In genomic region chr13:34650371-34650770, GRCm38 (mm10) we compare ENCODE assay signal across 8 mouse cellular contexts. TPM values are rescaled to one million over a fixed set of nuclear protein-coding genes. Genes with fewer than 3 reads are reported as not detected.
DNase-seq lines count a peak whose midpoint lies in the region; ATAC-seq and TF ChIP-seq lines count a peak whose summit lies in the region.

No protein-coding gene starts in this region.

- peak overlapping the region; percentile 93 for H3K4me3 ChIP-seq in gastrocnemius, adult 2 months
- H3K4me3 ChIP-seq in embryonic facial prominence, embryonic 10.5 days, result peak overlapping the region; percentile 21; the same call in 1 of the 2 replicates
- H3K4me3 ChIP-seq in hindbrain, embryonic 15.5 days, result peak overlapping the region; percentile 47
- peak overlapping the region; percentile 69; the same call in 1 of the 2 replicates for H3K4me3 ChIP-seq in midbrain, embryonic 10.5 days

- H3K27ac ChIP-seq in gastrocnemius, adult 2 months, result peak overlapping the region; percentile 93
- H3K27ac ChIP-seq in embryonic facial prominence, embryonic 10.5 days (replicated peaks), result no peak overlapping the region
- no peak overlapping the region for H3K27ac ChIP-seq in hindbrain, embryonic 15.5 days (replicated peaks)
- no peak overlapping the region for H3K27ac ChIP-seq in midbrain, embryonic 10.5 days (replicated peaks)

- peaks cover 62% of the 10 kb centered on the region for H3K27me3 ChIP-seq in embryonic facial prominence, embryonic 10.5 days (replicated peaks; ENCODE audit: low read depth, poor library complexity, severe bottlenecking)
- H3K27me3 ChIP-seq in hindbrain, embryonic 15.5 days, result peaks cover 35% of the 10 kb centered on the region
- H3K27me3 ChIP-seq in midbrain, embryonic 10.5 days (ENCODE audit: low read depth, poor library complexity, severe bottlenecking), result peaks cover 86% of the 10 kb centered on the region

- intact Hi-C loops in gastrocnemius, adult 2 months (cut with DNase I), result loop anchor here (10.0 kb wide), 1 partner anchor 74 kb away; no protein-coding TSS in a partner anchor

- TF ChIP-seq CTCF in gastrocnemius, adult 2 months (IDR thresholded peaks at IDR 0.05), result no peak

- H3K4me2 ChIP-seq in hindbrain, embryonic 15.5 days, result peak overlapping the region; percentile 98

- DNase-seq in gastrocnemius, adult 2 months, result no peak
- DNase-seq in gastrocnemius, adult 18-20 months (ENCODE audit: low spot score), result no peak
- DNase-seq in embryonic facial prominence, embryonic 10.5 days (ENCODE audit: low spot score), result no peak
- no peak for DNase-seq in midbrain, embryonic 10.5 days (ENCODE audit: low spot score)
- no peak for DNase-seq in adrenal gland, postnatal 25 days
- DNase-seq in embryo, embryonic 11 days, result no peak
- DNase-seq in adrenal gland, adult (ENCODE audit: inconsistent age in 2 of 2, low spot score in 1 of 2), result no peak

- H3K36me3 ChIP-seq in embryonic facial prominence, embryonic 10.5 days (replicated peaks), result no peaks in the 10 kb centered on the region
- H3K36me3 ChIP-seq in hindbrain, embryonic 15.5 days, result no peaks in the 10 kb centered on the region
- no peaks in the 10 kb centered on the region for H3K36me3 ChIP-seq in midbrain, embryonic 10.5 days

- 43% methylated on average over 6 of the region's 6 CpGs for WGBS in embryonic facial prominence, embryonic 10.5 days
- 60% methylated on average over 6 of the region's 6 CpGs for WGBS in hindbrain, embryonic 15.5 days
- WGBS in midbrain, embryonic 10.5 days, result 62% methylated on average over 6 of the region's 6 CpGs

- H3K9ac ChIP-seq in hindbrain, embryonic 15.5 days, result no peak overlapping the region

- peaks cover 36% of the 10 kb centered on the region for H3K4me1 ChIP-seq in embryonic facial prominence, embryonic 10.5 days
- H3K4me1 ChIP-seq in hindbrain, embryonic 15.5 days (replicated peaks), result peaks cover 25% of the 10 kb centered on the region
- peaks cover 47% of the 10 kb centered on the region for H3K4me1 ChIP-seq in midbrain, embryonic 10.5 days

- H3K9me3 ChIP-seq in embryonic facial prominence, embryonic 10.5 days, result no peaks in the 10 kb centered on the region
- no peaks in the 10 kb centered on the region for H3K9me3 ChIP-seq in hindbrain, embryonic 15.5 days
- H3K9me3 ChIP-seq in midbrain, embryonic 10.5 days (replicated peaks), result no peaks in the 10 kb centered on the region

- ATAC-seq in hindbrain, embryonic 15.5 days (ENCODE audit: low FRiP score, low read depth), result no peak

RNA-seq across cellular contexts. Expression of gene Pxdc1, which starts 2.9 kb away (rescaled TPM):
- total RNA-seq in gastrocnemius, adult 2 months (2021), result 1 to 10 TPM; 3.6 to 8.6 TPM
- total RNA-seq in gastrocnemius, adult 18-20 months (2021), result 1 to 10 TPM; 4.6 to 7.2 TPM
- 4.1 TPM in 2 replicates for polyA plus RNA-seq in embryonic facial prominence, embryonic 10.5 days (2016; fragmentation: Nextera tagmentation; extraction: Ambion mirVana)
- polyA plus RNA-seq in hindbrain, embryonic 15.5 days (2015; fragmentation: Nextera tagmentation; extraction: Ambion mirVana), result 10.1 and 12.4 TPM in 2 replicates
- polyA plus RNA-seq in midbrain, embryonic 10.5 days (2016; fragmentation: Nextera tagmentation; extraction: Ambion mirVana), result 4.1 and 6.6 TPM in 2 replicates
- total RNA-seq in adrenal gland, postnatal 25 days (2021), result 1.8 and 2.8 TPM in 2 replicates

Comparison
In these comparisons a context has a peak if more than half of its experiments do, and no peak if none do; other contexts are left out.
1. H3K4me3 ChIP-seq: peak in every context shown above with its lines; median percentile 93 in gastrocnemius, adult 2 months; 69 in midbrain, embryonic 10.5 days; 47 in hindbrain, embryonic 15.5 days; 21 in embryonic facial prominence, embryonic 10.5 days.